Mouse (Mus musculus) ES-CJ7 (cell line): ENCODE results near the gene Krt19.

ENCODE experiments used
- DNase-seq: peaks from one replicate; pipeline ENCODE4 v3.0.0; 2011; ENCODE audit warnings: low read depth, low spot score

Gene Krt19

DNA sequence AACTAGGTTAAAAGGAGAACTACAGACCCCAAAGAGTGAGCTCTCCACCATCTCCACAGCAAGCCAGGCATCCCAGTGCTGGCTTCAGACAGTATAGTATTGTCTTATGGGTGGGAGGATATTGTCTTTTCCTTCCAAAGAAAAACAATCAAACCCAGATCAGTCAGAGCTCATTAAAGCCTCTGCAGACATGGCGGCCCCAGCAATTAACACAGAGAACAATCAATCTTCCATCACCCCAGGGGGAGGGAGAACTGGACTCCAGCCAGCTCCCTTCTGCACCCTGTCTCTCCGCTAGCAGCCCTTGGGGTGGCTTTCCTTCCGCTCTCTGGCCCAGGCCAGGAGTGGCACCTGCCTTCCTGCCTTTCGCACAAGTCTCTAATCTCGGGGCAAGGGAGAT, 10.8 kb downstream of the Krt19 start:
- no peak for DNase-seq

DNA sequence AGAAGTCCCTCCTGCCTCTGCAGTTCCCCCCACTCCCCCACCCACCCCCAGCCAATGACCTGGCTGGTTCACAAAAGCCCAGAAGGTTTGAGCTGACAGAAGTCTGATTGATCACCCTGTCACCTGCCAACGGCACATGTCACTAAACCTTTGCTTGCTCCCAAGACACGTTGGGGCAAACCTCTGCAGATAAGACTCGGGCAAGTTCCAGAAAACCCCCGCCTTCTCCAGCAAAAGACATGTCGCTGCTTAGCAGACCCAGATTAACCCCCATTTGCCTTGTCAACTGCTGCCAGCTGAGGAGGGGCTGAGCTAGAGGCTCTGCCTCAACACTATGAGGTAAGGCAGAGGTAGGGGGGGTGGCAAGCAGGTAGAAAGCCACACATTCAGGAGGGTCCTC, 11.9 kb downstream of the Krt19 start:
- DNase-seq, result no peak

DNA sequence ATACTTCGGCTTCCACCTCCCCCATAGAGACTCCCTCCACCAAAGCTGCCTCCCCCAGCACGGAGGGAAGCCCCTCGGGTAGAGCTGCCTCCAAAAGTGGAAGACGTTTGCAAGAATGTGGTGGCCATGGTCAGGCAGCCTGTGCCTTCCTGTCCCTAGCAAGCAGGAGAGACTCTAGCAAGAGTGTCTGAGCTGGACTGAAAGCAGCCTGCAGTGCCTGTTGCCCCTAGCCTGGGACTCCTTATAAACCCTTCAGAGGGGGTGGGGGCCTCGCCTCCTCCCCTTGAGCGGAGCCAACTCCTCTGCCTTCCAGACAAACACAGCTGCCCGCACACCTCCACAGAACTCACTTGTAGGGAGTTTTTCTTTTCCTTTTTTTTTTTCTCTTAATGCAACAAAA, 12.7 kb downstream of the Krt19 start, which contains the start of gene Krt15:
TSS of gene Krt15 (minus strand) at position 198 of the 400 bp plus-strand sequence.
- DNase-seq, result no peak

DNA sequence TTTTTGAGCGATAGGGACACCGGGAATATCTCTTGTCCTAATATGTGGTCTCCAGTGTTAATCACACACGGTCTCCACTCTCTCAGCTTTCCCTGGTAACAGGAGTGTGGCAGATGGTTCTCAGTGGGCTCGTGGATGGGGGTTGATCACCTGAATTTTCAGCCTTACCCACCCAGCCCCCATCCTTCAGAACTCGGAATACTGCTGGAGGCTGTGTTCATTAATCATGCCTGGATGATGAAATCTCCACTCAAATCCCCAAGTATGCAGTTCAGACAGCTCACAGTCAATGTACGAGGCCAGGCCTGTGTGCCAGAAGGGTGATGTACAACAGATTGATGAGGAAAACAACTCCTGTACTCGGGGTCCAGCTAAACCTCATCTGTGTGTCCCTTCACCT, 23.6 kb downstream of the Krt19 start:
- no peak for DNase-seq

DNA sequence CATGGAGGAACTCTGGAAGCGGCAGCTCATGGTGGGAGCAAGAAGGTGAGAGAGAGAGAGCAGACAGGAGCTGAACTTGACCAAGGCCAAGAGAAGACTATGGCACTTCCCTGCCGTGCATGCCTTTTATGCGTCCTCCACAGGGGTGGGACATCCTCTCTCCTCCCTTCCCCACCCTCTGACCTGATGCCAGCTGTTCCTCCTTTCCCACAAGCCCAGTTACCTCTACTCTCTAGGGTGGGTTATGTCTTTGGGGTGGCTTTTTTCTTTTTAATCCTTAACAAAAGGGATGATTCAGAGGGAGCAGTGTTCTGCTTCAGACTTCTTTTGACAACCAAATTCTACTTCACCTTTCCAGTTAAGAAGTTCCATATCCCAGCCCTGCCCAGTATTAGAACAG, 27.0 kb downstream of the Krt19 start, which contains the start of gene Krt13:
TSS of gene Krt13 (minus strand) at position 101 of the 400 bp plus-strand sequence.
- peak; percentile 8 for DNase-seq

DNA sequence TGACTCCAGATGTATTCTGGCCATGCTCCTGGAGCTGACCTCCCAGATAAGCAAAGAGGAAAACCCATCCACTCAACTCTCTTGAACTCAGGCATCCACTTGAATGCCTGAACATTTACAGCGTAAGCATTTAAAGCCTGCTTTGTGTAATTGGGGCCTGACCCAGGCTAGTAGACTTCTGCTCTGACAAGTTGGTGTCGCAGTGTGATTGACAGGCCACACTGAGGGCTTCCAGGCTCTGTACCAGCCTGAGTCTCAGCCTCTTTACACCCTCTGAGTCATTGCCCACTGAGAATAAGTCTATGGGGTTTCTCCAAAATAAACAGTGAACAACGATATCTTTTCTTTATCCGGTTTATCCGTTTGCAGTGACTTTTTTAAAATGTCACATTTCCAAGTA, 28.1 kb downstream of the Krt19 start:
- no peak for DNase-seq

DNA sequence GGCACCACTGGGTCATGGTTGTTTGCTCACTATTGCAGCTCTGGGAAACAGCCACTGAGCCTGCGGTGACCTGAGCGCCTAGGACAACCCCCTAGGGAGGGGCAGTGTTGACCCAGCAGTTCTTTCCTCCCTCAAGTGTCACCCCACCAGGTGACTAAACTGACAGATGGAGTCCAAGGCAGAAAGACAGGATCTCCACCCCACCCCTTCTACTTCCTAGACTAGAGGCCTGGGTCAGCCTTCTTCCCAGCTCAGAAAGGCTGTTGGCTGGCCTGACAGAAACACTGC, 34.8 kb downstream of the Krt19 start:
- DNase-seq, result no peak

DNA sequence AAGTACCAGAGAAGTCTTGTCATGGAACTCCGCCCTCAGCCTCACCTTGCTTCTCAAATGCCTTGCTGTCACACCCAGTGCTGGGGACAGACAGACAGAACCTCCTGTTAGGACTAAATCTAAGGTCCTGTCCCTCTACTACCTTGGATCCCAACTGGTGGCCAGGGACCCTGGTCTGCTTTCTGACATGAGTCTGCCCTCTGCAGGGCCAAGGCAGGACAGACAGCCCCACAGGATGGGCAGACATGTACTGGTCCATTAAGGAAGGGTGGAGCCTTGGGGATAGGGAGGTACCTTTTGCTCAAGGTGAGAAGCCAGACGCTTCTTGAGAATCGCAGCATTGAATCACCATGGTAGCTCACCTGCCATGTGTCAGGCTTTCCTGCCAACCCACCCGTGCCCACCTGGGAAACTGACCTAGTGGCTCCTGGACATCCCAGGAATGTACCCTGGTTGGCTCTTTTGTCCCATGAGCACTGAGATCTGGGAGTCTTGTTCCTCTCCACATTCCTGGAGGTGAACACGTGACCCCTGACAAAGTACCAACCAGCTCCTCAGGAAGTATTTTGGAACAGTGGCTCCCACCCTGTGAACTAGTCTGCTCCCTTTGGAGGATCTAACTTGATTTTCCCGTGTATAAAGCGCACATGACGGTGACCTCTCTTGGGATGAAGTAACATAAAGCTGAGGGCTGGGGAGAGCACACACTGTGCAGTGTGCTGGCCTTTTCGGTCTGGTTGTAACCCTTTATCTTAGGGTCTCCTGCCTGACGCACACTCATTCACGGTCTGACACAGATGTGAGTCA, 35.3 kb downstream of the Krt19 start:
- no peak for DNase-seq

DNA sequence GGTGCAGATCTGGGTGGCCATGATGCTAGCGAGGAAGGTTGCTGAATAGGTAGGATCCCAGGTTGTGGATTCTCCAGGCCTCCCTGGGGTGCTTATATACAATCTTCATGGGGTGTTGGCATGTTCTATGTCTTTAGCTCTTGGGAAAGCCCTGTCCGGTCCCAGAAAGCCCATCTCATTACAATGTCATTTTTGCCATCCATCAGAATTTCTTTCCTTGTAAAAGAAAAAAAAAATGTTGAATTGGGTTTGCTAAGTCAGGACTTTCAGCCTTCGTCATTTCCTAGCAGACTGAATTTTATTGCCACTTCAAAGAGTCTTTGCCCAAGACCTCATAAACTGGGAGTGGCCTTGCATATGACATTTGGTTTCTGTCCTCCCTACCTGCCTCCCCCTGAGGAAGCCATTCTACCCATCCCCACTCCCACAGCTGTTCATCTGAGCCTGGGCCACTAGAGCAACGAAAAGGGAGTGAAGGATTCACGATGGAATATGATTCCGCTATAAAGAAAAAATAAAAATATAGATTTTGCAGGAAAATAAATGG, 42.8 kb downstream of the Krt19 start, which contains the start of gene Krt36:
TSS of gene Krt36 (minus strand) at position 51 of the 547 bp plus-strand sequence.
- DNase-seq, result no peak

DNA sequence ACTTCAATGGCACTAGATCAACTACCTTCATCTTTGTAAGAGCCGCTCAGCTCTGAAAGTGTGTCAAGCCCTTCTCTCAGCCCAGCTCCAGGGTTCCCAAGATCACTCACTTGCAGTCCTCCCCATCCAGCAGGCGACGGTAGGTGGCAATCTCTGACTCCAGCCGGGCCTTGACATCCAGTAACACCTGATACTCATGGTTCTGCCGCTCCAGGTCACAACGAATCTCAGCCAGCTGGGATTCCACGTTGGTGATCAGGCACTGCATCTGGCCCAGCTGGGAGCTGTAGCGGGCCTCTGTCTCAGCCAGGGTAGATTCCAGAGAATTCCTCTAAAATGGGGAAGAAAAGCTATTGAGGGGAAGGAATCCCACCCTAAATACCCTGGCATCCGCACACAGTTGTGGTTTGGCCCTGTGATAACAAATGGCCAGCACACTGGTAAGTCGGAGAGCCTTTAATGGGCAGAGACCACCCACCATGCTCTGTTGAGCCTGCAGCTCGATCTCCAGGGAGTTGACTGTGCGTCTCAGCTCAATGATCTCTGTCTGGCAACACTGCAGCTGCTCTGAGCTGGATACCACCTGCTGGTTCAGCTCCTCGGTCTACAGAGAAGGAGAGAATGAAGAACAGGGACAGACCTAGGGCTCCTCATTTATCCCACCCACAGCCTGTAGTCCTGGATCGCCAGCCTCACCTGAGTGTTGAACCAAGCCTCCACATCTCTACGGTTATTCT, 45.6 kb downstream of the Krt19 start:
- DNase-seq, result no peak

DNA sequence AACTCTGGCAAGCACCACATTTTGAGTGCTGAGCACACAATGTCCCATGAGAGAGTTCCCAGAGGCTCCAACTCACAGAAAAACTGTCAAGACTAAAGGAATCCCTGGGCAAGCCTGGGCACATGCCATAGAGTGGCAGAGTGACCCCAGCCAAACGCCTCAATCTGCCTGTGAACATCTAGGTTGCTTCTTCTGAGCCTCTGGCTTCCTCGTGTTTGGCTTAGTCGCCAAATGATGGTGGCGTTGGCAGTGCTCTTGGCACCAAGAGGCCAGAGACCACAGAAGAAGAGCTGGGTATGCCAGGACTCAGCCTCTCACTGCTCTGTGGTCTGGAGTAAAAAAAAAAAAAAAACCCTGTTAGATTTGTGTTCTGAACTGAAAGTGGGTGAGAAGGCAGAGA, 48.1 kb downstream of the Krt19 start:
- no peak for DNase-seq

DNA sequence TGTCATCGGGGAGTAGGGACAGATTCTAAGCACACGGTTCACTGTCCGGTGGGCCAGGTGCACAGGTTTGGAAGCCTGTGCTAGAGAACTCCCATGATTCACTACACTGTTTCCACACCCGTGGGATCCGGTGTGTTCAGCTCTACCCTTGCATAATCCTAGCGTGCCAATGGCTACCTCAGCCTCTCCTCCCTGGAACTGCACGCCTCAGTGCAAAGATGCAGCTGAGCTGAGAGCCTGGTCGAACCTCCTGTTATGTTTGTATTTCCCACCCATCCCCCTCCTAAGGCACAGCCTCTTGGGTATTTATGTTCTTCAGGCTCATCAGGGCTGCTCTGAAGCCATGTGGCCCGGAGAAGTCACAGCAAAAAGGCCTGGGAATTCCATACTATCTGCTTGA, 50.6 kb downstream of the Krt19 start:
- DNase-seq, result no peak

DNA sequence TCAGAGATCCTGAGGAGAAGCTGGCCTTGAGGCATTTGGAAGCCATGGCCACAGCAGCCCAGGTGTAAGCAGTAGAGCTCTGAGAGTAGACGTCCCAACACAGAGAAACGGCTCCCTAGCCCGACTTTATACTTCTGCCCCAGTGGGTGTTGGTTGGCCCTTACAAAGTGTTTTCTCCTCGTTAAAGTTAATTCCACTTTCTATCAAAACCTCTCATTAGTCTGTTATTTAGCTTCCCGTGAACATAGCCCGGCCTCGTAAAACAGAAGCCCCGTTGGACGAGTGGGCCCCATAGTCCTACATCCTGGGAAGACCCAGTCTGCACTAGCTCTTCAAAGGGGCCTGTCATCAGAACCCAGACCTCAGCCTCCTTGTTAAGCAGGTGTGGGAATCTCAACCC, 52.3 kb downstream of the Krt19 start, which contains the start of gene Krt35:
TSS of gene Krt35 (minus strand) at position 101 of the 400 bp plus-strand sequence.
- no peak for DNase-seq
